Mouse (Mus musculus) MEL (cell line): ENCODE data around the gene Cdc42ep3. TPM values are rescaled to one million over a fixed set of nuclear protein-coding genes. Genes with fewer than 3 reads are reported as not detected.

ENCODE experiments used
- DNase-seq: peaks from one replicate; pipeline ENCODE4 v3.0.0; 2011; ENCODE audit warnings: low read depth, low spot score
- H3K27ac ChIP-seq: 2 replicates; pipeline ENCODE4 v1.5.1; 2012; ENCODE audit warnings: low read depth, mild to moderate bottlenecking, control low read depth, low read length, moderate library complexity; ENCODE audit not compliant: control insufficient read depth
- H3K27me3 ChIP-seq, 2 experiments: fragments of 150-350 bp in 1 of 2; sonication (generic) in 1 of 2; 2 replicates each; pipeline ENCODE4 v1.6.1; 2012; ENCODE audit warnings: low read length in 2 of 2, mild to moderate bottlenecking in 2 of 2, improper control_type of control experiment in 1 of 2, moderate library complexity in 1 of 2; ENCODE audit not compliant: insufficient read depth in 2 of 2, control insufficient read depth in 1 of 2
- H3K36me3 ChIP-seq, 2 experiments: 2 replicates each; pipeline ENCODE4 v1.6.1; 2012 to 2014; ENCODE audit warnings: low read length in 2 of 2, improper control_type of control experiment in 1 of 2, inconsistent platforms in 1 of 2, mild to moderate bottlenecking in 1 of 2; ENCODE audit not compliant: insufficient read depth in 2 of 2, control insufficient read depth in 1 of 2
- H3K4me1 ChIP-seq, 2 experiments: fragments of 150-350 bp in 1 of 2; sonication (generic) in 1 of 2; 2 replicates each; pipeline ENCODE4 v1.6.1; 2012; ENCODE audit warnings: low read length in 2 of 2, improper control_type of control experiment in 1 of 2, mild to moderate bottlenecking in 1 of 2; ENCODE audit not compliant: insufficient read depth in 2 of 2, control insufficient read depth in 1 of 2
- H3K4me3 ChIP-seq, 2 experiments: fragments of 150-350 bp in 1 of 2; sonication (generic) in 1 of 2; 2 replicates each; pipeline ENCODE4 v1.5.1; 2012; ENCODE audit warnings: low read depth in 2 of 2, low read length in 2 of 2, mild to moderate bottlenecking in 2 of 2, moderate library complexity in 2 of 2, control low read depth in 1 of 2, improper control_type of control experiment in 1 of 2; ENCODE audit not compliant: control insufficient read depth in 1 of 2, insufficient read depth in 1 of 2
- H3K79me2 ChIP-seq: 2 replicates; pipeline ENCODE4 v1.6.1; 2012; ENCODE audit warnings: mild to moderate bottlenecking, low read length, moderate library complexity; ENCODE audit not compliant: control insufficient read depth, poor library complexity, insufficient read depth
- H3K9ac ChIP-seq: 2 replicates; pipeline ENCODE4 v1.6.1; 2012; ENCODE audit warnings: low read depth, mild to moderate bottlenecking, control low read depth, low read length, moderate library complexity; ENCODE audit not compliant: control insufficient read depth, poor library complexity, severe bottlenecking
- H3K9me3 ChIP-seq: fragments of 150-350 bp; sonication (generic); replicated peaks from 2 replicates; pipeline ENCODE4 v1.6.1; 2012; ENCODE audit warnings: mild to moderate bottlenecking, low read length, improper control_type of control experiment, moderate library complexity; ENCODE audit not compliant: insufficient read depth
- CHD1 ChIP-seq: IDR thresholded peaks from 2 replicates; pipeline ENCODE4 v1.6.1; 2012; ENCODE audit warnings: low read depth, mild to moderate bottlenecking, inconsistent platforms, low read length, improper control_type of control experiment
- CTCF ChIP-seq, 3 experiments: IDR thresholded peaks in 2 of 3; conservative IDR thresholded peaks in 1 of 3; 2 replicates each; pipeline ENCODE4 v1.5.1; 2011 to 2012; ENCODE audit warnings: low read length in 3 of 3, low read depth in 2 of 3, mild to moderate bottlenecking in 2 of 3, improper control_type of control experiment in 1 of 3, inconsistent platforms in 1 of 3, mixed read lengths in 1 of 3, moderate library complexity in 1 of 3; ENCODE audit not compliant: control insufficient read depth in 1 of 3, insufficient read depth in 1 of 3, poor library complexity in 1 of 3, severe bottlenecking in 1 of 3
- E2F4 ChIP-seq: IDR thresholded peaks from 2 replicates; pipeline ENCODE4 v1.6.1; 2011; ENCODE audit warnings: low read depth, low read length, improper control_type of control experiment, borderline replicate concordance
- EP300 ChIP-seq, 2 experiments: IDR thresholded peaks; 2 replicates each; pipeline ENCODE4 v1.6.1; 2011; ENCODE audit warnings: improper control_type of control experiment in 2 of 2, low read length in 2 of 2, low read depth in 1 of 2, mild to moderate bottlenecking in 1 of 2
- ETS1 ChIP-seq: IDR thresholded peaks from 2 replicates; pipeline ENCODE4 v1.6.1; 2012; ENCODE audit warnings: low read depth, mild to moderate bottlenecking, inconsistent platforms, low read length, improper control_type of control experiment, moderate library complexity
- GATA1 ChIP-seq: IDR thresholded peaks from 2 replicates; pipeline ENCODE4 v1.6.1; 2011; ENCODE audit warnings: low read depth, low read length, improper control_type of control experiment
- HCFC1 ChIP-seq: IDR thresholded peaks from 2 replicates; pipeline ENCODE4 v1.6.1; 2012; ENCODE audit warnings: low read depth, mild to moderate bottlenecking, inconsistent platforms, low read length, improper control_type of control experiment, moderate library complexity
- JUND ChIP-seq: IDR thresholded peaks from 2 replicates; pipeline ENCODE4 v1.6.1; 2011; ENCODE audit warnings: low read depth, mild to moderate bottlenecking, improper control_type of control experiment, low read length
- KAT2A ChIP-seq: conservative IDR thresholded peaks from 2 replicates; pipeline ENCODE4 v1.6.1; 2012; ENCODE audit warnings: low read depth, low read length, improper control_type of control experiment, inconsistent platforms
- MAFK ChIP-seq: IDR thresholded peaks from 2 replicates; pipeline ENCODE4 v1.6.1; 2011; ENCODE audit warnings: low read depth, mild to moderate bottlenecking, low read length, improper control_type of control experiment, borderline replicate concordance
- MAX ChIP-seq: IDR thresholded peaks from 2 replicates; pipeline ENCODE4 v1.6.1; 2011; ENCODE audit warnings: low read length, improper control_type of control experiment
- MEF2A ChIP-seq: IDR thresholded peaks from 2 replicates; pipeline ENCODE4 v1.6.1; 2014; ENCODE audit warnings: low read depth, mild to moderate bottlenecking, inconsistent platforms, low read length, improper control_type of control experiment; ENCODE audit not compliant: poor library complexity, insufficient replicate concordance, severe bottlenecking; ENCODE audit errors: extremely low read depth
- MYB ChIP-seq: IDR thresholded peaks from 2 replicates; pipeline ENCODE4 v1.6.1; 2011; ENCODE audit warnings: mild to moderate bottlenecking, low read depth, low read length, improper control_type of control experiment
- NRF1 ChIP-seq: IDR thresholded peaks from 2 replicates; pipeline ENCODE4 v1.6.1; 2014; ENCODE audit warnings: low read depth, mild to moderate bottlenecking, inconsistent platforms, low read length, improper control_type of control experiment, moderate library complexity; ENCODE audit not compliant: poor library complexity, insufficient read depth, severe bottlenecking
- POLR2A ChIP-seq, 2 experiments: IDR thresholded peaks; 2 replicates each; pipeline ENCODE4 v1.6.1; 2011 to 2012; ENCODE audit warnings: low read length in 2 of 2, mild to moderate bottlenecking in 2 of 2, control low read depth in 1 of 2, improper control_type of control experiment in 1 of 2, low read depth in 1 of 2, moderate library complexity in 1 of 2; ENCODE audit not compliant: control insufficient read depth in 1 of 2, insufficient read depth in 1 of 2, poor library complexity in 1 of 2
- POLR2AphosphoS2 ChIP-seq: IDR thresholded peaks from 2 replicates; pipeline ENCODE4 v1.6.1; 2011; ENCODE audit warnings: low read length, improper control_type of control experiment
- POLR2AphosphoS5 ChIP-seq: IDR thresholded peaks from 2 replicates; pipeline ENCODE4 v1.6.1; 2012; ENCODE audit warnings: low read depth, borderline replicate concordance, mild to moderate bottlenecking, inconsistent platforms, low read length, moderate library complexity, mixed read lengths
- TAL1 ChIP-seq: IDR thresholded peaks from 2 replicates; pipeline ENCODE4 v1.6.1; 2012; ENCODE audit warnings: mild to moderate bottlenecking, inconsistent platforms, low read length, moderate library complexity, mixed read lengths
- TBP ChIP-seq: IDR thresholded peaks from 2 replicates; pipeline ENCODE4 v1.8.0; 2011; ENCODE audit warnings: low read depth, low read length, improper control_type of control experiment
- TCF12 ChIP-seq: IDR thresholded peaks from 2 replicates; pipeline ENCODE4 v1.6.1; 2014; ENCODE audit warnings: low read depth, mild to moderate bottlenecking, inconsistent platforms, low read length, improper control_type of control experiment, moderate library complexity
- ZC3H11A ChIP-seq: IDR thresholded peaks from 2 replicates; pipeline ENCODE4 v1.6.1; 2012; ENCODE audit warnings: low read depth, mild to moderate bottlenecking, inconsistent platforms, low read length, improper control_type of control experiment
- ZKSCAN1 ChIP-seq: IDR thresholded peaks from 2 replicates; pipeline ENCODE4 v1.6.1; 2012; ENCODE audit warnings: low read depth, mild to moderate bottlenecking, inconsistent platforms, low read length, improper control_type of control experiment, moderate library complexity
- polyA plus RNA-seq, 2 experiments: library from polyadenylated mRNA; stranded (reverse) in 1 of 2; unstranded in 1 of 2; fragments of >175 nt in 1 of 2; fragments of >200 nt in 1 of 2; gene quantifications; 2 replicates each; pipeline versions ENCODE4 v1.2.1 to v1.2.4; 2012; ENCODE audit warnings: low replicate concordance in 2 of 2, low read depth in 1 of 2; ENCODE audit not compliant: insufficient read length in 2 of 2, insufficient read depth in 1 of 2, missing spikeins in 1 of 2
- total RNA-seq: library from RNA; depleted of rRNA; stranded (reverse); fragments of 300-350 nt; gene quantifications from 2 replicates; pipeline ENCODE4 v1.2.3, GENCODE M21; 2012

The Cdc42ep3 gene
- total and polyA plus RNA-seq, 3 experiments = 4.2 to 8.4 TPM; not detected in 1

GRCm38 (mm10) chr17:79342639-79343333 is 12.1 kb downstream of the Cdc42ep3 start:
- Histone ChIP-seq H3K4me1 (peaks cover 3 to 9% of the 10 kb centered on the region in 2 experiments; a peak in 3 of 4 replicates), H3K27ac (no peak overlapping the region), H3K36me3 (peaks cover 0 to 10% of the 10 kb centered on the region in 2 experiments; a peak in 2 of 4 replicates), H3K79me2 (no peaks in the 10 kb centered on the region), H3K4me3 (no peak overlapping the region), H3K27me3 (no peaks in the 10 kb centered on the region), H3K9me3 (no peaks in the 10 kb centered on the region), H3K9ac (no peak overlapping the region)
- TF ChIP-seq CHD1 = no peak
- TF ChIP-seq HCFC1 = no peak
- no peak for TF ChIP-seq CTCF (IDR thresholded peaks at IDR 0.05 in 2 of 3, conservative IDR thresholded peaks at IDR 0.05 in 1 of 3; ENCODE audit: control insufficient read depth in 1 of 3, insufficient read depth in 1 of 3, low read depth in 2 of 3, low read length in 3 of 3, poor library complexity in 1 of 3, severe bottlenecking in 1 of 3)
- no peak for TF ChIP-seq E2F4
- no peak for TF ChIP-seq NRF1
- no peak for TF ChIP-seq ZC3H11A
- no peak for DNase-seq

GRCm38 (mm10) chr17:79341946-79342470 is 12.9 kb downstream of the Cdc42ep3 start:
- no peak overlapping the region for H3K9ac ChIP-seq
- peaks cover 3 to 9% of the 10 kb centered on the region in 2 experiments; a peak in 3 of 4 replicates for H3K4me1 ChIP-seq
- no peaks in the 10 kb centered on the region for H3K27me3 ChIP-seq
- no peaks in the 10 kb centered on the region for H3K9me3 ChIP-seq
- H3K27ac ChIP-seq = no peak overlapping the region
- H3K79me2 ChIP-seq = no peaks in the 10 kb centered on the region
- TF ChIP-seq HCFC1 = no peak
- no peak for TF ChIP-seq ZKSCAN1
- no peak for TF ChIP-seq CHD1
- H3K4me3 ChIP-seq = no peak overlapping the region
- no peak for DNase-seq
- H3K36me3 ChIP-seq = peaks cover 0 to 10% of the 10 kb centered on the region in 2 experiments; a peak in 2 of 4 replicates

- TF ChIP-seq POLR2AphosphoS5 = no peak
- TF ChIP-seq CHD1 = no peak
- no peak for TF ChIP-seq TCF12
- no peak for TF ChIP-seq GATA1
- no peak for TF ChIP-seq KAT2A
- TF ChIP-seq POLR2AphosphoS2 = no peak
- no peak for TF ChIP-seq MAX
- TF ChIP-seq JUND = no peak
- TF ChIP-seq MEF2A = no peak
- TF ChIP-seq MAFK = no peak
- TF ChIP-seq ETS1 = no peak
- no peak for TF ChIP-seq TAL1
- no peak for TF ChIP-seq POLR2A (IDR thresholded peaks at IDR 0.05; ENCODE audit: control insufficient read depth in 1 of 2, insufficient read depth in 1 of 2, low read depth in 1 of 2, low read length in 2 of 2, poor library complexity in 1 of 2)
- no peak for TF ChIP-seq TBP
- TF ChIP-seq HCFC1 = no peak
- no peak for TF ChIP-seq EP300 (IDR thresholded peaks at IDR 0.05; ENCODE audit: low read depth in 1 of 2, low read length in 2 of 2)
- TF ChIP-seq ZC3H11A = no peak
- TF ChIP-seq MYB = no peak
- Histone ChIP-seq H3K9me3 (no peaks in the 10 kb centered on the region), H3K79me2 (no peaks in the 10 kb centered on the region), H3K9ac (no peak overlapping the region), H3K4me3 (no peak overlapping the region), H3K36me3 (no peaks in the 10 kb centered on the region; a peak in 2 of 4 replicates), H3K27me3 (no peaks in the 10 kb centered on the region), H3K27ac (no peak overlapping the region), H3K4me1 (no peaks in the 10 kb centered on the region)
- DNase-seq = no peak
Measured at GRCm38 (mm10) chr17:79337494-79337893, 17.4 kb downstream of the Cdc42ep3 start.
